Mouse (Mus musculus) G1E (cell line): Measurements from ENCODE around the gene Prpf6. TPM values are rescaled to one million over a fixed set of nuclear protein-coding genes. Genes with fewer than 3 reads are reported as not detected.

Source experiments
- ATAC-seq: 2 replicates; pipeline ENCODE4 v1.8.0; 2016; ENCODE audit warnings: mild to moderate bottlenecking; ENCODE audit not compliant: insufficient number of reproducible peaks, poor library complexity, low FRiP score, severe bottlenecking; ENCODE audit errors: extremely low read depth
- DNase-seq: peaks from one replicate; pipeline ENCODE4 v3.0.0; 2012; ENCODE audit warnings: low spot score
- H3K27me3 ChIP-seq: 2 replicates; pipeline ENCODE4 v1.6.1; 2012; ENCODE audit warnings: mild to moderate bottlenecking, low read length, inconsistent platforms; ENCODE audit not compliant: insufficient read depth
- H3K36me3 ChIP-seq: replicated peaks from 2 replicates; pipeline ENCODE3; 2012; ENCODE audit warnings: mild to moderate bottlenecking, inconsistent platforms
- H3K4me1 ChIP-seq: 2 replicates; pipeline ENCODE4 v1.6.1; 2012; ENCODE audit warnings: low read depth, low read length, inconsistent platforms, mixed read lengths; ENCODE audit not compliant: insufficient read depth
- H3K4me3 ChIP-seq: 2 replicates; pipeline ENCODE4 v1.5.1; 2012; ENCODE audit warnings: low read depth, mild to moderate bottlenecking, inconsistent platforms, low read length, moderate library complexity, mixed read lengths
- H3K9me3 ChIP-seq: replicated peaks from 2 replicates; pipeline ENCODE4 v1.6.1; 2012; ENCODE audit warnings: inconsistent platforms
- CTCF ChIP-seq: IDR thresholded peaks from 2 replicates; pipeline ENCODE4 v1.5.1; 2012; ENCODE audit warnings: low read depth, low read length, inconsistent platforms, mixed read lengths
- GATA1 ChIP-seq: IDR thresholded peaks from 2 replicates; pipeline ENCODE4 v1.6.1; 2012; ENCODE audit warnings: borderline replicate concordance, low read length, inconsistent platforms, mixed read lengths
- GATA2 ChIP-seq: IDR thresholded peaks from 2 replicates; pipeline ENCODE4 v1.6.1; 2012; ENCODE audit warnings: low read depth, low read length, inconsistent platforms, borderline replicate concordance
- POLR2AphosphoS5 ChIP-seq: IDR thresholded peaks from 2 replicates; pipeline ENCODE4 v1.6.1; 2012; ENCODE audit warnings: low read depth, low read length, inconsistent platforms; ENCODE audit not compliant: insufficient replicate concordance
- TAL1 ChIP-seq: conservative IDR thresholded peaks from 2 replicates; pipeline ENCODE4 v1.6.1; 2012; ENCODE audit warnings: low read depth, low read length, inconsistent platforms, mixed read lengths
- polyA plus RNA-seq: library from polyadenylated mRNA; stranded (reverse); fragments of >175 nt; gene quantifications from 2 replicates; pipeline ENCODE4 v1.2.3, GENCODE M21; 2012
- total RNA-seq, 2 experiments: library from RNA; stranded (forward) in 1 of 2; stranded (reverse) in 1 of 2; fragments of 200-1000 nt in 1 of 2; fragments of >200 nt in 1 of 2; fragmentation: Nextera tagmentation in 1 of 2; gene quantifications; 2 replicates each; pipeline ENCODE4 v1.2.3; 2014 to 2017

The Prpf6 gene
- total and polyA plus RNA-seq, 3 experiments = 27.8 to 91.9 (median 53.1) TPM

GRCm38 (mm10) chr2:181582939-181583338, 8.7 kb upstream of the Prpf6 start:
- Histone ChIP-seq H3K36me3 (peaks cover 74% of the 10 kb centered on the region), H3K4me1 (peaks cover 62% of the 10 kb centered on the region), H3K4me3 (no peak overlapping the region), H3K9me3 (no peaks in the 10 kb centered on the region), H3K27me3 (no peaks in the 10 kb centered on the region)
- TF ChIP-seq POLR2AphosphoS5 = no peak
- no peak for TF ChIP-seq GATA2
- TF ChIP-seq CTCF = no peak
- TF ChIP-seq TAL1 = no peak
- no peak for TF ChIP-seq GATA1
- ATAC-seq (no peak), DNase-seq (no peak)

GRCm38 (mm10) chr2:181583460-181584257, 8.0 kb upstream of the Prpf6 start:
- Histone ChIP-seq H3K36me3 (peaks cover 80% of the 10 kb centered on the region), H3K4me3 (no peak overlapping the region), H3K27me3 (no peaks in the 10 kb centered on the region), H3K4me1 (peaks cover 62% of the 10 kb centered on the region), H3K9me3 (no peaks in the 10 kb centered on the region)
- DNase-seq (no peak), ATAC-seq (no peak)
- no peak for TF ChIP-seq GATA2

GRCm38 (mm10) chr2:181584411-181584942, 7.2 kb upstream of the Prpf6 start, which contains the start of gene Uckl1:
Gene Uckl1, minus strand, starts transcription at chr2:181584892.
- Histone ChIP-seq H3K36me3 (peaks cover 80% of the 10 kb centered on the region), H3K4me1 (peaks cover 56% of the 10 kb centered on the region), H3K9me3 (no peaks in the 10 kb centered on the region), H3K4me3 (no peak within 1 kb of the TSS), H3K27me3 (no peaks in the 10 kb centered on the region)
- ATAC-seq (no peak), DNase-seq (no peak)
- TF ChIP-seq GATA2 = no peak
- TF ChIP-seq TAL1 = no peak
- no peak for TF ChIP-seq POLR2AphosphoS5
- no peak for TF ChIP-seq CTCF
- no peak; the same call in 1 of the 2 replicates for TF ChIP-seq GATA1

- ATAC-seq (no peak), DNase-seq (no peak)
- H3K27me3 ChIP-seq = no peaks in the 10 kb centered on the region
Measured at GRCm38 (mm10) chr2:181585506-181585905, 6.2 kb upstream of the Prpf6 start.

GRCm38 (mm10) chr2:181586124-181586523, 5.5 kb upstream of the Prpf6 start:
- TF ChIP-seq GATA2 = no peak
- TF ChIP-seq CTCF = no peak
- no peak for TF ChIP-seq GATA1
- TF ChIP-seq TAL1 = no peak
- no peak for TF ChIP-seq POLR2AphosphoS5
- Histone ChIP-seq H3K4me1 (peaks cover 53% of the 10 kb centered on the region), H3K9me3 (no peaks in the 10 kb centered on the region), H3K4me3 (no peak overlapping the region), H3K36me3 (peaks cover 88% of the 10 kb centered on the region), H3K27me3 (no peaks in the 10 kb centered on the region)
- ATAC-seq (no peak), DNase-seq (no peak)

More at GRCm38 (mm10) chr2:181585506-181585905, 6.2 kb upstream of the Prpf6 start:
- Histone ChIP-seq H3K4me1 (peaks cover 53% of the 10 kb centered on the region), H3K36me3 (peaks cover 82% of the 10 kb centered on the region), H3K9me3 (no peaks in the 10 kb centered on the region), H3K4me3 (no peak overlapping the region)
- TF ChIP-seq GATA2 = no peak

GRCm38 (mm10) chr2:181587796-181588195, 3.9 kb upstream of the Prpf6 start:
- Histone ChIP-seq H3K4me3 (no peak overlapping the region), H3K36me3 (peaks cover 87% of the 10 kb centered on the region), H3K27me3 (no peaks in the 10 kb centered on the region), H3K9me3 (no peaks in the 10 kb centered on the region), H3K4me1 (peaks cover 52% of the 10 kb centered on the region)
- ATAC-seq (no peak), DNase-seq (no peak)
- TF ChIP-seq GATA1 (no peak), GATA2 (no peak), TAL1 (no peak), CTCF (no peak), POLR2AphosphoS5 (no peak)

GRCm38 (mm10) chr2:181588229-181588780, 3.4 kb upstream of the Prpf6 start:
- Histone ChIP-seq H3K4me3 (no peak overlapping the region), H3K4me1 (peaks cover 54% of the 10 kb centered on the region), H3K9me3 (no peaks in the 10 kb centered on the region), H3K36me3 (peaks cover 82% of the 10 kb centered on the region), H3K27me3 (no peaks in the 10 kb centered on the region)
- DNase-seq (no peak), ATAC-seq (no peak)
- TF ChIP-seq GATA2 = no peak
